In the genomic region with DNA sequence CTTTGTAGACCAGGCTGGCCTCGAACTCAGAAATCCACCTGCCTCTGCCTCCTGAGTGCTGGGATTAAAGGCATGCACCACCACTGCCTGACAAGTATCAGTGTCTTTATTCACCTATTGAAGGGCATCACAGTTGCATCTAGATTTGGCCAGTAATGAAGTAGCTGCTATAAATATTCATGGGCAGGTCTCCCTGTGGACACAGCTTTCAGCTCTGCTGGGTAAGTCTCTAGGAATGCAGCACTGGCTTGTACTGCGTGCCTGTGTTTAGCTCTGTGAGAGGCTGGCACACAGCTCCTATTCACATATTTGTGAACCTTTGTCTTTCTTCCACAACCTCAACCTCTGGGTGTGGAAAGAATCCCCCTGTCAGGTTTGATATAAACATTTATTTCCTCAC, we compare ENCODE assay signal across 12 mouse cellular contexts. TPM values are rescaled to one million over a fixed set of nuclear protein-coding genes. Genes with fewer than 3 reads are reported as not detected.
DNase-seq lines count a peak whose midpoint lies in the region; ATAC-seq and TF ChIP-seq lines count a peak whose summit lies in the region.
"Had no signal": no experiment of that assay in that cellular context is flagged by ENCODE, and none has a peak within 500 bp of the region (broad histone marks: within the 10 kb centered on the region; RNA-seq: fewer than 3 reads in every experiment).

No protein-coding gene starts in this region.

- 45% methylated on average over 2 of the region's 2 CpGs for WGBS in hindbrain, postnatal 0 days
- WGBS in hindbrain, embryonic 12.5 days, result 42% methylated on average over 2 of the region's 2 CpGs
- WGBS in heart, postnatal 0 days, result 14% methylated on average over 1 of the region's 2 CpGs

- H3K36me3 ChIP-seq in hindbrain, postnatal 0 days (ENCODE audit: insufficient read depth, low read length), result no peaks in the 10 kb centered on the region
- H3K36me3 ChIP-seq in hindbrain, embryonic 12.5 days, result no peaks in the 10 kb centered on the region
- no peaks in the 10 kb centered on the region for H3K36me3 ChIP-seq in heart, postnatal 0 days (replicated peaks; ENCODE audit: control insufficient read depth, insufficient read depth, low read length)
- H3K36me3 ChIP-seq: forebrain, embryonic 12.5 days; limb, embryonic 13.5 days; stomach, embryonic 15.5 days had no signal

- no peak for TF ChIP-seq CTCF in hindbrain, postnatal 0 days (IDR thresholded peaks at IDR 0.05; ENCODE audit: low read depth)
- TF ChIP-seq CTCF in heart, postnatal 0 days (IDR thresholded peaks at IDR 0.05; ENCODE audit: low read depth), result 0 out of 2 replicates have a peak, but pooled peaks have one; percentile 5

- TF ChIP-seq EP300 in heart, postnatal 0 days (IDR thresholded peaks at IDR 0.05; ENCODE audit: low read depth), result 0 out of 2 replicates have a peak, but pooled peaks have one; percentile 16

- DNase-seq in hindbrain, postnatal 0 days (ENCODE audit: low spot score), result peak; percentile 21
- peak; percentile 56 for DNase-seq in 3134 (ENCODE audit: extremely low read depth, insufficient read length, low spot score)
- DNase-seq in Muller cell, postnatal 12 days (ENCODE audit: inconsistent ontology term), result peak; percentile 87
- peak; percentile 82 for DNase-seq in heart, postnatal 0 days (ENCODE audit: low spot score)
- no peak for DNase-seq in thymus, postnatal 10 days (ENCODE audit: low spot score in 2 of 2)
- no peak for DNase-seq in ovary, postnatal 14 days (ENCODE audit: low spot score)
- DNase-seq: lung, embryonic 14.5 days had no signal

- no peaks in the 10 kb centered on the region for H3K27me3 ChIP-seq in hindbrain, postnatal 0 days (ENCODE audit: insufficient read depth, low read length)
- H3K27me3 ChIP-seq in hindbrain, embryonic 12.5 days, result no peaks in the 10 kb centered on the region
- no peaks in the 10 kb centered on the region for H3K27me3 ChIP-seq in heart, postnatal 0 days (ENCODE audit: control insufficient read depth, insufficient read depth, low read length)
- H3K27me3 ChIP-seq: forebrain, embryonic 12.5 days; limb, embryonic 13.5 days; stomach, embryonic 15.5 days had no signal

- no peaks in the 10 kb centered on the region for H3K4me1 ChIP-seq in hindbrain, postnatal 0 days (ENCODE audit: insufficient read depth, low read length)
- H3K4me1 ChIP-seq in hindbrain, embryonic 12.5 days, result peaks cover 5% of the 10 kb centered on the region; the same call in 1 of the 2 replicates
- peaks cover 45% of the 10 kb centered on the region for H3K4me1 ChIP-seq in heart, postnatal 0 days (ENCODE audit: control insufficient read depth, insufficient read depth)

- no peaks in the 10 kb centered on the region for H3K9me3 ChIP-seq in hindbrain, postnatal 0 days (ENCODE audit: low read length)
- H3K9me3 ChIP-seq in hindbrain, embryonic 12.5 days (replicated peaks), result no peaks in the 10 kb centered on the region
- no peaks in the 10 kb centered on the region for H3K9me3 ChIP-seq in heart, postnatal 0 days (replicated peaks; ENCODE audit: control insufficient read depth, low read length)
- H3K9me3 ChIP-seq: forebrain, embryonic 12.5 days; limb, embryonic 13.5 days; stomach, embryonic 15.5 days had no signal

- no peak overlapping the region for H3K27ac ChIP-seq in hindbrain, postnatal 0 days
- H3K27ac ChIP-seq in hindbrain, embryonic 12.5 days, result no peak overlapping the region
- H3K27ac ChIP-seq in heart, postnatal 0 days (ENCODE audit: low read depth), result peak overlapping the region; percentile 90
- H3K27ac ChIP-seq: forebrain, embryonic 12.5 days; stomach, embryonic 15.5 days had no signal

- no peak overlapping the region for H3K4me2 ChIP-seq in hindbrain, postnatal 0 days (ENCODE audit: low read depth, low read length)
- no peak overlapping the region for H3K4me2 ChIP-seq in hindbrain, embryonic 12.5 days (replicated peaks)
- no peak overlapping the region for H3K4me2 ChIP-seq in heart, postnatal 0 days (ENCODE audit: low read depth, low read length)
- H3K4me2 ChIP-seq: forebrain, embryonic 12.5 days; limb, embryonic 13.5 days; lung, embryonic 14.5 days; stomach, embryonic 15.5 days had no signal

- H3K9ac ChIP-seq in hindbrain, postnatal 0 days (replicated peaks; ENCODE audit: low read length), result no peak overlapping the region
- H3K9ac ChIP-seq in hindbrain, embryonic 12.5 days, result no peak overlapping the region
- H3K9ac ChIP-seq in heart, postnatal 0 days (replicated peaks; ENCODE audit: low read depth, low read length), result no peak overlapping the region
- H3K9ac ChIP-seq: forebrain, embryonic 12.5 days; lung, embryonic 14.5 days; stomach, embryonic 15.5 days had no signal

- H3K4me3 ChIP-seq in hindbrain, postnatal 0 days (ENCODE audit: low read length), result no peak overlapping the region
- no peak overlapping the region for H3K4me3 ChIP-seq in hindbrain, embryonic 12.5 days
- no peak overlapping the region for H3K4me3 ChIP-seq in heart, postnatal 0 days (ENCODE audit: low read depth, low read length)
- H3K4me3 ChIP-seq: forebrain, embryonic 12.5 days; limb, embryonic 13.5 days; stomach, embryonic 15.5 days had no signal

- no peak for ATAC-seq in hindbrain, postnatal 0 days
- no peak; the same call in 1 of the 2 replicates for ATAC-seq in hindbrain, embryonic 12.5 days (ENCODE audit: low FRiP score)
- peak; percentile 94 for ATAC-seq in heart, postnatal 0 days (ENCODE audit: insufficient read depth, low read depth)
- ATAC-seq in megakaryocyte, adult 5-6 weeks (ENCODE audit: poor library complexity, severe bottlenecking), result no peak

RNA-seq across cellular contexts. Expression of a gene that starts 46.6 kb away (rescaled TPM):
- 43.3 and 43.6 TPM in 2 replicates for total RNA-seq in hindbrain, postnatal 0 days (2014; rRNA removed)
- 35.5 and 36.3 TPM in 2 replicates for polyA plus RNA-seq in hindbrain, postnatal 0 days (2015; fragmentation: Nextera tagmentation; extraction: Ambion mirVana)
- 39.8 and 46.1 TPM in 2 replicates for polyA plus RNA-seq in hindbrain, embryonic 12.5 days (2016; fragmentation: Nextera tagmentation; extraction: Ambion mirVana)
- total RNA-seq in heart, postnatal 0 days (2014; rRNA removed; ENCODE audit: low replicate concordance), result 84.1 and 115 TPM in 2 replicates
- polyA plus RNA-seq in heart, postnatal 0 days (2015; fragmentation: Nextera tagmentation; extraction: Ambion mirVana), result 42.8 and 45.2 TPM in 2 replicates
- 5.4 and 6.5 TPM in 2 replicates for total RNA-seq in megakaryocyte, adult 5-6 weeks (2015)
- 7.5 and 8.9 TPM in 2 replicates for total RNA-seq in megakaryocyte, adult 5-6 weeks (2017)

Comparison
In these comparisons a context has a peak if more than half of its experiments do, and no peak if none do; other contexts are left out.
1. DNase-seq: peak in hindbrain, postnatal 0 days (single experiment), 3134 (single experiment), Muller cell, postnatal 12 days (single experiment) and heart, postnatal 0 days (single experiment); none in thymus, postnatal 10 days (0 of 2) and ovary, postnatal 14 days (single experiment).